Mouse (Mus musculus) liver, embryonic 14.5 days (tissue): Measurements from ENCODE around the gene Tbc1d21.

Experiments
- CTCF ChIP-seq: IDR thresholded peaks from 2 replicates; pipeline ENCODE4 v1.5.1; 2016; ENCODE audit warnings: antibody characterized with exemption, low read depth, control low read depth
- EP300 ChIP-seq: IDR thresholded peaks from 2 replicates; pipeline ENCODE4 v1.6.1; 2016; ENCODE audit warnings: antibody characterized with exemption, low read depth

DNA sequence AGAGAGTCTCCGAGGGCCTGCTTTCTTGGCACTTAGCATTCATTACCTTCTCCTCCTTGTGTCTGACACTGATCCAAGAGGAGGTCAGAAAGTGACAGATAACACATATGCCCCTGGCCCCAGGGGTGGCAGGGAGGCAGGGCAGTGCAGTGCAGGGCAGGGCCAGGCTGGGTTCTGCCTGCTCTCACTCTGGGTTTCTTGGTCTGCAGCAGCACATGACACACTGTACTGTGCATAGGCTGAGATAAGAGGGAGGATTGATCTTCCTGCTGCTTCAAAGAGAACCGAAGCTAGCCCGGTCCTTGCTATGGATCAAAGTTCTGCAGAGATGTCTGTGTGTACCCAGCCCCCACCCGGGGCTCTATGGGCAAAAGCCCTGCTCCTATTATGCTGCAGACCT lies 8.6 kb upstream of the Tbc1d21 start:
- TF ChIP-seq CTCF (no peak), EP300 (no peak)
